Mouse (Mus musculus) layer of hippocampus, adult 11-12 months (tissue): ENCODE data around the gene Mesp2.

Source experiments
- DNase-seq: peaks from one replicate; pipeline ENCODE4 v3.0.0; 2022; ENCODE audit warnings: low spot score

Mesp2 gene

DNA sequence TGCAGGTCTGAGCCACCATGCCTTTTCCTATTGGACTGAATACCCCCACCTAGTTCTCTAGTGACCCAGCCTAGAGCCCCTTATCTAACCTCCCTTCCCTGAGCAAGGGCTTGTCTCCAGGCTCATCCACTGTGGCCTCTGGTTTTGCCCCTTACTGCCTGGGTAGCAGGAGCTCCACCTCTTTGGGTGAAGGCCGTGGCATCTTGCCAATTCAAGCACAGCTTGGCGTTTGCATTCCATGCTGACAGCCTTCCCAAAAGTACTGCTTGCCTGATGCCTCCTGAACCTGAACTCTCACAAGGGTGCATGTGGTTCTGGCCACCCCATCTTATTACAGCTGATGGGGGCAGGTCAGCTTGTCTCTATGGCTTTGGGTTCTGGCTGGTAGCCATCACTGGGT lies 6.6 kb upstream of the Mesp2 start:
- DNase-seq = no peak

DNA sequence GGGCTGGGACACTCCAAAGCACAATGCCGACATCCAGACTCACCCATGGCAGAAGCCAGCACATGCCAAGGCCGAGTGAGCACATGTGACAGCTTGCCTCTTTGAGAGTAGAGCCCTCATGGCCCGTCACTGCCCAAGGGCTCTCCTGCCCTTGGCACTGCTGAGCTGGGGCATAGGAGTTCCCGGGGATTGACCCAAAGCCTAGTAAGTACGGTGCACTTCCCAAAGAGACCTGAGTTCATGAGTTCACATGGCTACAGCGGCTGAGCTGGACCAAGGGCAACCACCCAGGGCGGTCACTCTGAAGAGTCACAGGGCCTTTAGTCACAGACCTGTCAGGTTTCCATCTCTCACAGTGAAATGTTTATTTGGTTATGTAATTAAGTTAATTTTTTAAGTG lies 2.0 kb upstream of the Mesp2 start:
- DNase-seq = no peak

DNA sequence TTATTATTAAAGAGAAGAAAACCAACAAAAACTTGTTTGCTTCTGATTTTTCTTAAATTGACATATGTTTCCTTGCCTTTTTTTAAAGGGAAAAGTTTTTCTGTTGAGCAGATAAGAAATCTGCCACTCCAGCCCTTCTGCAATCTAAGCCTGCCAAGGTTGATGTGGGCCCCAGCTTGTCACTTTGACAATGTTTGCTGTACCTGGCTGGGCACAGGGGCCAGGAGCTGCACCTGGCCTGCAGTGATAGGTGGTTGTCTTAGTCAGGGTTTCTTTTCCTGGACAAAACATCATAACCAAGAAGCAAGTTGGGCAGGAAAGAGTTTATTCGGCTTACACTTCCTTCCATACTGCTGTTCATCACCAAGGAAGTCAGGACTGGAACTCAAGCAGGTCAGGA lies 2.9 kb downstream of the Mesp2 start:
- no peak for DNase-seq

DNA sequence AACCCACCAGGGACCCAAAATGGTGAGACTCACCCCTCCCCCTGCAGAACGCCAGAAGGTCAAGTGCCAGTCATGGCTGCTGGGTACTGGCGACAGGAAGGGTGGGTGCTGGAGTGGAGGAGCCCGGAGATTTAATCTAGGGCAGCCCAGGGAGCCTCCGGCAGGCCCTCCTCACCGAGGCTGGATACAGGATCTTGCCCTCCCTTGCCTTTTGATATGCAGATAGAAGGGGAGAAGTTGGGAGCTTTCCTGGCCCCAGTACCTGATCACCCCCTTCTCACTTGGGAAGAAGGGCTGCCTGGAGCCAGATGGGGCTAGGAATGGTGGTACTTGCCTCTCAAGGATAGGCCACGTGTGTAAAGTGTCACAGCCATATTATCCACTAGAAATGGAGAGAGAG lies 7.8 kb downstream of the Mesp2 start:
- no peak for DNase-seq

DNA sequence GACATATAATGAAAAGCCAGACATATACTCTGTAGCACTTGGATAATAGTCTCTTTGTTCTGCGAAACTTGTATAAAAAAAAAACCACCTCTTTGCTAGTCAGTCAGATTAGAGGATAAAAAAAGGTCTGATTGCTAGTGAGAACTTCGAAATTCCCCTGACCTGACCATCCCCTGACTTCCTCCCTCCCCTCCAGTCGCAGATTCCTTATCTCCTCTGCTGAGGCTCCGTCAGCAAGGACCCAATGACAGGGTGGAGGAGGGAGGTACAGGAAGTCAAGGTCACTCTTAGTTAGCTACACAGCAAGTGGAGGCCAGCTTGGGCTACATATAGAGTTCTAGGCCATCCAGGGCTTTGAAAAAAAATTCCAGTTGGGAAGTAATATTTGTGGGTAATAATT lies 9.0 kb downstream of the Mesp2 start:
- no peak for DNase-seq

DNA sequence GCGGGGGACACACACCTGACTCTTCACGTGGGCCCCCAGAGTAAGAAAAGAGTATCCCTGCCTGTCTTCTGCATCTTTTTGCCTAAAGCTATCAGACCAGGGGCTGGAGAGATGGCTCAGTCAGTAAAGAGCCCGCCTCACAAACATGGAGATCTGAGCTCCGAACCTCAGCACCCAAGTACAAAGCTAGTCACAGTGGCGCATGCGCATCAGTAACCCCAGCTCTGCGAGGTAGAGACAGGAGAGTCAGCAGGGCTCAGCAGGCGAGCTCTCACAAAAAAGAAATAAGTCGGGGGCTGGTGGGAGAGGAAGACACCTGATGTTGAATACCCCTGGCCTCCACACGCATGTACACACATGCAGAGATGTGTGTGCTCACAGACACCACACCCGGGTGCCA lies 9.5 kb downstream of the Mesp2 start:
- DNase-seq = no peak

DNA sequence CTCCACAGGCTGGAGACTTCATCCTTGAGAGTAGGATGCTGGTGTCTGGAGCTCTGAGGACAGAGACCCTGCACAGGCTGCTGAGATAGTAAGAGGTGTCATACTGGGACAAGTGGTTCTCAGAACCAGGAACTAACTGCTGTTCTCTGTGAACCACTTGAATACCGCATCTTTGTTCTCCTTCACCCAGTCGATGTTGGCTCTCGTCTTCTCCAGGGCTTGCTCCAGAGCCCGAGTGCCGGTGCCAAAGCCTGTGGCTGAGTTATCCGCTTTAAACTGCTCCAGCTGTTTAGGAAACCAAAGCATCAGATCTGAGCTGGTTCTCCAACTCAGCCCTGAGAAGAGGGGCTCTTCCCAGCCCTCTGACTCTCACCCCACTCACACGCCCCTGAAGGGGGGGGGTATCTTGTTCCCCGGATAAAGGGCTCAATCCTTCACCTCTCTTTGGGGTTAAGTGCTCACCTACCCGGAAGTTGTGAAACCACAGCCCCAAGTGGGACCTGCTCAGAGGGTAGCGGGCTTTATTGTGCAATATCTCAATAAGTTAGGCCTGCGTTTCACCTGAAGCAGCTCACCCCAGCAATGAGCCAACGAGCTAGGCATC lies 11.7 kb downstream of the Mesp2 start:
- DNase-seq = no peak

DNA sequence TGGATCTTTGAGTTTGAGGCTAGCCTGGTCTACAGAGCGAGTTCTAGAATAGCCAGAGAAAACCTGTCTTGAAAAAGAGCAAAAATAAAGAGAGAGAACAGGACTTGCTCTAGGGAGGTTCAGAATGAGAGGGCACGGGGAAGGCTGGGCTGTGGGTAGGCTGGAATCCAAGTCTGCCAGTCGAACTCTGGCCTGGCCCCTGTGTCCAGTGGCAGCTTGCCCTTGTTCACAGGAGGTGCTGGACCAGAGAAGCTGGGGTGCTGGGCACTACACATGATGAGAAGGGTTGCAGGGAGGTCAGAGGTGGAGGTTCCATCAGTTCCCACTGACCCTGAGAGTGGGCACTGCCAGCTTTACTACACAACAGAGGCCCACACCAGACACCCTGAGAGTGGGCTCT lies 17.8 kb downstream of the Mesp2 start:
- no peak for DNase-seq

DNA sequence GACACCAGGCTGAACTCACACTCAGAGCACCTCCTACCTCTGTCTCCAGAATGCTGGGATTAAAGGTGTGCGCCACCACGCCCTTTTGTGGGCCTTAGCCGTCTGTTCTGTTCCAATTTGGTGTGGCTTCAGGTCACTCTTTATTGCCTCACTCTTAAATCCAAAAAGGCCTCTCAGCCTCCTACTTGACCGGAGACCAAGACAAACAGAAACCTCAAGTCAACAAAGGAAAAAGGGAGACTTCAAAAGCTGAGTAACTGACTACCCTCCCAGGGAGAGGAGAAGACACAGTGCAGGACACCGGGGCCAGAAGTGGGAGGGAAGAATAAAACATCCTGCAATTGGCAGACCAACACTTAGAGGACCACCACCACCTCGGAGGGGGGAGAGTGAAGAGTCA lies 20.6 kb downstream of the Mesp2 start:
- DNase-seq = no peak

DNA sequence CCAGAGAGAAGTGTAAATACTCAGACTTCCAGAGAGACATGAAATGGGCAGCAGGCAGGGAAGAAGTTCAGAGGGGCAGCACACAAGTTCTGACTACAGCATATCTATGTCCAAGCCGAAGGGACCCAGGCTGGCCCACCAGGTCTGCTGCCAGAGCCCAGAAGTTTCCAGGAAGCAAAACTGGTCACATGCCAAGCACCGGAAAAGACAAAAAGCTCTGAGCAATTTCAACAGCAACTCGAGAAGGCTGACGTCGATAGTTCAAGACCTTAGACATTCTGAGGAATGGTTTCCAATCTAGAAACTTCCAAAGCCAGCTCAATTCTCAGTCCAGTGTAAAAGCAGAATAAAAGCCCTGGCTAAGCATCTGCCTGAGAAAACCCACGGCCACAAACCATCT lies 21.1 kb downstream of the Mesp2 start:
- no peak for DNase-seq

DNA sequence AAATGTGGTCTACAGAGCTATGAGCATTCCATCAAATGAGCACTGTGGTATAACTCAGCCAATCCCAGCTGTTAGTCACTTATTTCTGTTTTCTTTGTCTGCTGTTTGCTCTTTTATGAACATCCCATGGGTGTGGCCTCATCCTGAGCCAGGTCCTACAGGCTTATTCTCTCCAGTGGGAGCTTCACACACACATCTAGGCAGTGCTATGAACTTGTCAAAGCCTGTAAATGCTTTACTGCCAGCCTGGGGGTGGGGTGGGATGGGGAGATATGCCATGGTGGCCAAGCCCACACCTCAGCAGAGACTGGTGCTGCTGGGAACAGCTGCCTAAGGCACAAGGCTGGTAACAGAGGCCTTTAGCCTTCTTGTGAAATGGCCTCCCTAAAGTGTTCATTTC lies 22.5 kb downstream of the Mesp2 start:
- DNase-seq = no peak

DNA sequence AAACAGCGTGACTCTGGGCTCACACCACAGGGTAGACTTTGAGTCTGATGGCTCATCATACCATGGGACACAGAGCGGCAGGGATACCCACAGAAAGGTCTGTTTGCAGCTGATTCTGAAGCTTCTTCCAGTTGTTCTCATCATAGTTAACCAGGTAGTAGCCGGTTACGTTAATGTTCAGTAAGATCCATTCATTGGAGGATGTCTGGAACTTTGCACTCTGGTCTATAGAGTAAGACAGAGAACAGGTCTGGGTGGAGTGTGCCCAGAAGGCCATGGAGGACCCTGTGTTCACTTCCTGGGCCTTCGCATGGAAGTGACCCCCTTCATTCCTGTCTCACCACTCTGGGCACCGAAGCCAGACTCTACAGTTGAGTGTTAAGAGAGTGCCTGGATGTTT lies 24.7 kb downstream of the Mesp2 start:
- no peak for DNase-seq

DNA sequence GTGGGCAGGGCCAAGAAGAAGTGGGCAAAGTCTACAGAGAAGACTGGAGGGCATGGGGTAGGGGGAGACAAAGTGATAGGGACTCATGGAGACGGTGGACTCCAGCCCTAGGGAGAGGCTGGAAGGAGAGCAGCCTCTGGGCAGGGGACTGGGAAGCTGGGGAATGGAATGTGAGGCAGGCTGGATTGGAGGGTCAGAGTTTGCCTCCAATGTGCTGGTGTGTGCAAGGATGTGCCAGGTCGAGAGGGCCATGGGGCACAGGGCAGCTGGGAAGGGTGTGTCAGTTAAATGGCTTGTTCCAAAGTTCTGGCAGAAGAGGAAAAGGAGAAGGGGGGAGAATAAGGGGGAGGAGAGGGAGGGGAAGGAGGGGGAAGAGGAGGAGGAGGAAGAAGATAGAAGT lies 26.7 kb downstream of the Mesp2 start:
- DNase-seq = no peak

DNA sequence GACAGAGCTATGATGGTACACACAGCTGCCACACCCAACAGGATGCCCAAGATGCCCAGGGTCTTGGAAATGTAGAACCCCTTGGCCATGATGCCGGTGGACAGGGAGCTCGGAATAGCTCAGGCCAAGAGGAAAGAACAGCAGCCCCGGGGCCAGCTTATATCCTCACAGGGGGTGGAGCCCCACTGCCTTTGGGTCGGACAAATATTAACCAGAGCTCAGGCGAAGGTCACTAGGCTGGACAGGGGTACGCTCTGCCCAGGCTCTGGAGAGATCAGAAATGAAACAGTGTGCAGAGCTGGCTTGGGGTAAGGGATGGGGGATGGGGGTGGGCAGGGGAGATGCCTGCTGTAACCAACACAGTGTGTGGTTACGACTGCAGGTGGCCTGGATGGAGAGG lies 31.6 kb downstream of the Mesp2 start:
- no peak for DNase-seq

DNA sequence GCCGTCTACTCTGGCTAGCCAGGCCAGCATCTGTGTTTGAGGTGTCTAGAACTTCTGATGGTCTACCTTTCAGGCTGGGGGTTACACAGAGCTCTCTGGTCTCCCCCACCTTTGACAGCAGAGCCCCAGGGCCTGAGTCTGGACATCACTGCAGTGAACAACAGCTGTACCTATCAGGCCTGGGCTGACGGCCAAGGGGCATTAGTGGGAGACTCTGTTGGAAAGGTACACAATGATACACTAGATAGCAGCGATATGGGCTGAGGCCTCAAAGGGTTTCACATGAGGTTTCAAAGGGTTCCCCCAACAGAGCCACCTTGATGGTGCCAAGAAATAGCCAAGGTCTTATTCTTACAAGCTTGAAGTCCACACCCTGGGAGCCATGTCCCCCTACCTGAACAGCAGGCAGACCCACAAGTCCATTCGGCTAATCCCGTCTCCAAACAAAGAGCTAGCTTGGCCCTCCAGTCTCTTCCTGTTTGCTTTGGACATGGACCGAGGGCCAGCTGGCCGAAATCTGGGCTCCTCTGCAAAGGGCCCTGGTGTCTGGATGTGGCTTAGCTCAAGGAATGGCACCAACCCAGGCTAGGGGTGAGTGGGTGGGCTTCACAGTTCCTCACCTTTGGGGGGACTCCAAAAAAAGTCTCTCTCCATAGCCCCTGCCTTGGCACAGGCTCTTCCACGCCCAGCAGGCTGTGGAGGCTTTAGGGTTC lies 33.7 kb downstream of the Mesp2 start:
- DNase-seq = no peak

DNA sequence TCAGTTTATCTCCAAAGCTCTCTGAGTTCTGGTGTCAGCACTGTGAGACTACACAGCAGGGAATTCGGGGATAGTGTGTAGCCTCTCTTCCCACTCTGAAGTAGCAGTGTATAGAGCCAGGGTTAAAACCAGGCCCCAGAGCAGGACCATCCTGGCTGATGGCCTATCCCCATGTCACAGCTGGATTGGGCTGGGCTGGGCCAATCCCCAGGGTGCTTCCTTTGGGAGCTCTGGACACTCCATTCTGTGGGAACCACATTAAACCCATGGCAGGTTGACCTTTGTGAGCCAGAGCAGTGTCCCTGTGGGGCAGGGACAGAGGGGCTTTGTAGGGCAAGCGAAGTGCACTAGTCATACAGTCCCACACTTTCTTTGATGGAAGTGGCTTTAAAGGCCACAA lies 35.8 kb downstream of the Mesp2 start:
- no peak for DNase-seq

DNA sequence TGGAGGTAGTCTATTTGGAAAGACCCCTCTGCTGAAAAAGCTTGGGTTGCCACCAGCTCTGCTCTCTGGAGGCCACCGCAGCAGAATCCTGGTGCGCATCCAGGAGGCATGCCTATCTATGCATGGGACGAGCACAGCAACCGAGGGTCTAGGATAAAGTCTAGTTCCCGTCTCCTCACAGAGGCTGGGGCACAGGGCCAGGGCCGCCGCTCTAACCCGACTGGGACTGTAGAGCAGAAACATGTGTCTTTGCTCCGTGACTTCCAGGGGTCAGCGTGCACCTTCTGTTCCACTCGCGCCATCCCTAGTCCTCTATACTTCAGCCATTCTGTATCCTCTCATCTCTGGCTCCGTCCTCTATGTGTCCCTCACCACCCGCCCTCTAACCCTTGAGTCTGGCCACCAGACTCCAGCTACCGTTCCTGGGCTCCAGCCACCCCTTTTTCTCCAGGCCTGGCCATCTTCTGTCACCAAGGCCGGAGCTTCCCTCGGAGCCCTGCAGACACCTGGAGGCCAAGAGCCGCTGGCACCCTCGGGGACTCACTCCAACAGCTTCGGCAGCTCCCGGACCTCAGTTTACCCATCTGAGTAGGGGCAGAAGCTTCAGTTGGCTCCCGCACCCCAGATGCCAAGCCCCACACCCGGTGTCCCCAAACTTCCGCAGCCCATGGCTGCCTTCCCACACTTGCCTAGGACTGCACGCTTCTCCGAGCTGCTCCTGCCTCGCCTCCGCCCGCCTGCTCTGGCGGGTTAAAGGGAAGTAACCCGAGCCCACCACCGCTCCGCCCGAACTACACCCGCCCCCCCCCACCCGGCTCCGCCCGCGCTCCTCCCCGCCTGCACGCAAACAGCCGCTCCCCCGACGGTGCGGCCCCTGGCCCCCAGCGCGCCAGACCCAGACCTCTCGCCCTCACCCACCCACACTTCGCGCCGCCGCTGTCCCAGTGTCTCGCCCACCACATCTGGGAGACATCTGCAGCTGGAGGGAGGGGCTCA lies 37.2 kb downstream of the Mesp2 start:
- DNase-seq = no peak

DNA sequence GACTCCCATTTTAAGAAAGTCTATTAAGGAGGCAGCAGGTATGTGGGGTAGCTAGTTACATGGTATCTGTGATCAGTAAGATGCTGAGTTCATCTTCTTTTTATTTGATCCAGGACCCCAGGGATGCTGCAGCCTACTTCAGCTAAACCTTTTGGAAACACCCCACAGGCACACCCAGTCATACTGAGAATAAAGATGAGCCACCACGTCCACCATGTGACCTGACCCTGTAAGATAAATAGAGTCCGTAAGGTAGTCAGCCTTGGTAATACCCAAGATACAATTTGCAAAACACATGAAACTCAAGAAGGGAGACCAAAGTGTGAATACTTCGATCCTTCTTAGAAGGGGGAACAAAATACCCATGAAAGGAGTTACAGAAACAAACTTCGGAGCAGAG lies 45.8 kb downstream of the Mesp2 start:
- DNase-seq = no peak

DNA sequence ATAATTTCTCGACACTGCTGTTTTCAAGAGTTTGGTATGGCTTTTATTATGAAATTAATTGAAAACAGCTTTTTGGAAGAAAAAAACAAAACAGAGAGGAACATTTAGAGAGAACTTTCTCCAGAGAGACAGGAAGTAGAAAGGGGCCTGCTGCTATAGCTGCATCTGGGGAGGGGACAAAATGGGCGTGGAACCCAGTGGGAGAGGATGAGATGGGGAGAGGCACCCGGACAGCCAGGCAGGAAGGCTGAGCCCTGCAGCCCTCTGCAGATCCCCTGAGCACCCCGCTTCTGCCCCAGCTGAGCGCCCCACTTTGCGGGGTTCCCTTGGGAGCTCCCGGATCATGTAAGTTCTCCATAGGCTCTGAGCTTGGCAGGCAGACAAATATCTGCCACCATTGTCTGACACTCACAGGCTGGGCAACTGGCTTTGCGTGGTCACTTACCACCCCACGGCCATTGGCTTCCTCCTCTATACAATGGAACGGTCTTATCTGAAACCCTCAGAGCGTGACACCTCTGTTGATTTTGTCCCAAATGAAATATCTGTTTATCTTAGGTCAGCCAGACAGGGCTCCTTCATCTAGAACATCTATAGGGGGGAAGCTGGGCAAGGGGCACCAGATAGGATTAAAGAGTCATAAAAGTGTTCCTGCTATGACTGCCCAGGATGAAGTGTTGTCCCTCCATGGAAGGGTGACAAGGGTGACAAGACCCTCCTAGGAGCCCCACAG lies 47.8 kb downstream of the Mesp2 start:
- no peak for DNase-seq

DNA sequence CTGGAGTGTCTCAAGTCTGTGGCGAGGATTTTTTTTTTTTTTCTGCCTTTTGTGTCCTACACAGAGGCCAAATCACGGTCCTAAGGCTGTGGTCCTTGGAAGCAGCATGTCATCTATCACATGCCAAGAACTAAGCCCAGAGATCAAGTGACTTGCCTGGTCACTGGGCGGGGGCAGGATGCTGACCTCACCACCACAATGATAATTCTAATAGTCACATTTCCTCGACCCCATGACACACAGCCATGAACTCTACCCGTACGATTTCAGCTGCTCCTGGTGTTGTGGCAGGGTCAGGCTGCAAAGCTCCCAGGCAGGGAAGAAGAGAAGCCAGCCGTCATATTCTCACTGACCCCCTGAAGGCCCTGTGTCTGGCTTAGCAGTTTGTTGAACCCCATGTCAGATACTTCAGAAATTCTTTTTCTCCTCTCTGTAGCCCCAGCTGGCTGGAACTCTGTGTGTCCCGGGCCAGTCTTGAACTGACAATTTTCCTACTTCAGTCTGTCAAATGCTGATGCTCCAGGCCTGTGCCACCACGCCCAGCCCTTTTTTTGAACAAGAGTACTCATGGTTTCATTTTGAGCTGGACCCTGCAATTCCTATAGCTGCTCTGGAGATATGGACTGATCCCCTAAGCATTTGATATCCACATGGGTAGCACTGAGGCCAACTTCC lies 48.6 kb downstream of the Mesp2 start:
- DNase-seq = no peak

DNA sequence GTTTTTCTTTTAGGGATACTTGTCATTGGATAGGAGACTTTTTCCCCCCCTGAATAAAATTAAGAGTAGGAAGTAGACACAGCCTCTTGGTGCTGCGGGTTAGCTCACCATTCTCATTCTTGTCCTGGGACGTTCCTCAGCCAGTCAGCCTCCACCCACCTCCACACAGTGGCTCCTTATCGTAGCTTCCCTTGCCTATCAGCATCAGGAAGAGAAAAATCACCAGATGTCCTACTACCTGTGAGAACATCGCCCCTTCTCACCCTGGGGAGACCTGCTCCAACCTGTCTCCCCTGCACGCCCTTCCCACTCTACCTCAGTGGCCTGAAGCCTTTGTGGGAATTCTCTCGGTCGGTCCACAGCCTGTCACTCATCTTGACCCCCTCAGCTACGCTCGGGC lies 50.3 kb downstream of the Mesp2 start, which contains the start of gene Anpep:
TSS of gene Anpep (minus strand) at position 249 of the 400 bp plus-strand sequence.
- DNase-seq = no peak

DNA sequence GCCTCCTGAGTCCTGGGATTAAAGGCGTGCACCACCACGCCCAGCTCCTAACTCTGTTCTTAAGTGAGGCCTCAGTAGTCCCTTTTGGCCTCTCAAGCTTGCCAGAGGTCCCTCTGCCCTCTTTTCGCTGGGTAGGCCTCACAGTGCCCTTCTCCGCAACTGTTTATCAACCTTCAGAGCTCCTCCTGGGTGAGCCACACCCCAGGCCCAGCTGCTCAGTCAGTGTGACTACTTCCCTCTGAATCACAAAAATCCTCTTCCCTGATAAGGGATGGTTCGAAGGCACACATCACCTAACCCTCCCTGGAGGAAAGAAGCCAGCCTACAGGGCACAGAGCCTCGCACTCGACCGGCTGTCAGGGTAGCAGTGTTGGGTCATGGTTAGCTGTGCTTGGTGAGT lies 51.3 kb downstream of the Mesp2 start:
- no peak for DNase-seq
